Mouse (Mus musculus): Measurements from ENCODE around the gene Dbil5. TPM values are rescaled to one million over a fixed set of nuclear protein-coding genes. Genes with fewer than 3 reads are reported as not detected.

Dbil5 gene
- polyA plus RNA-seq, 1 experiment from 2014 or later = 0.53 TPM

DNA sequence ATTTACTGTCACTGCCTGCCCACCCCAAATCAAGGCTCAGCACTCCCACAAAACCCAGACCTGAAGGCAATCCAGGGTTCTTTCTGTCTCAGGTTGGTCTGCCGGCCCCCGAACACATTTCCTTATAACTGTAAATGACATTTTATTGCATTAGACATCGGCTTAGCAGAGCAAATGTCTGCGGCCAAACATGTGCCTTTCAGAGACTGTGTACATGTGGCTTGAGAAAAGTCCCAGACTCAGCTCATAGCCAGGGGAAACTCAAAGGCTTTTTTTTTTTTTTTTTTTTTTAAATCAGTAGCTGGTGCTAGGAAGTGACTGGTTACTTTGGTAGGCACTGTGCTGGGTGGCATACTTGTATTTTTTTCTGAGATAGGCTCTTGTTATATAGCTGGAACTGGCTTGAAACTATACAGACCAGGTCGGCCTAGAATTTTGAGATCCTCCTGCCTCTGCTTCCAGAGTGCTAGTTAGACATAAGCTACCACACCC is 1.3 kb upstream of the Dbil5 start:
- peak overlapping the region; percentile 77 for H3K4me3 ChIP-seq (ENCODE audit: low read length)
- H3K4me2 ChIP-seq (ENCODE audit: low read depth, low read length) = peak overlapping the region; percentile 84
- H3K9ac ChIP-seq (ENCODE audit: low read length) = no peak overlapping the region; the same call in 1 of the 2 replicates
- ATAC-seq (replicated peaks; ENCODE audit: extremely low read depth, insufficient read depth, low FRiP score) = no peak
- H3K9me3 ChIP-seq (replicated peaks; ENCODE audit: control insufficient read depth, low read length) = no peaks in the 10 kb centered on the region
- H3K4me1 ChIP-seq (ENCODE audit: control insufficient read depth, insufficient read depth, low read length) = peaks cover 4% of the 10 kb centered on the region
- H3K27ac ChIP-seq (ENCODE audit: low read length) = peak overlapping the region; percentile 87; the same call in 1 of the 2 replicates
- 96% methylated on average over 5 of the region's 5 CpGs for WGBS
- H3K27me3 ChIP-seq (ENCODE audit: control insufficient read depth, insufficient read depth, low read length) = no peaks in the 10 kb centered on the region
- H3K36me3 ChIP-seq (ENCODE audit: control insufficient read depth, insufficient read depth) = peaks cover 13% of the 10 kb centered on the region

DNA sequence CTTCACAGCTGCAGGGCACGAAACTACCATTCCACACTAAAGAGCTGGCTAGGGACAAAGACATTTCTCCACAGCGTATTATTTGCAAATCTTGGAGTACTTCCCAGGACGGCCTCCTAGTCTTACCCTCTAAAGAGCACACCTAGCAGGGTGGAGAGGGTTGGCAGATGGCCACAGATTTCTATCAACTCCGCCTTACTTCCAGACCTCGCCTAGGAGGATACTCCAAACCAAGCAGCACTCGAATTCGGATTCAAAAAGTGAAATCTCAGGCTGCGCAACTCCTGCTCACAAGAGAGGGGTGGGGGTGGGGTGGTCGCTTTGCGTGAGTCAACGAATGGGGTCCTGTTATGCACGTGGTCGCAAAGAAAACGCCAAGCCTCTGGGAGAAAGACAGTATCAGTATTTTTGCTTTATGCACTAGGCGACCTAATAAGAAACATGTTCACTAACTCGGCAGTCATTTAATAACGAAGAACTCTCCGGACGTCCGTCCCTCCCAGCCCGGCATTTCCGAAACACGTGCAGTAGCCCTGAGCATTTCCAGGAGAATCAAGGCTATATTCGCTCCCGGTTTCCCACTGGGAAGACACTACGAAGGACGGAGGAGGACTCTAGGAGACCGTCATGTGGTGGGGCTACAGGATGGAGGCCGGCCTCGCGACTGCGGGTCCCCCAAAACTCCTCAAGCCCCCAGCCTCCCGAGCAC is 573 bp upstream of the Dbil5 start:
- peak overlapping the region; percentile 77 for H3K4me3 ChIP-seq (ENCODE audit: low read length)
- ATAC-seq (replicated peaks; ENCODE audit: extremely low read depth, insufficient read depth, low FRiP score) = peak; percentile 12
- peak overlapping the region; percentile 84 for H3K4me2 ChIP-seq (ENCODE audit: low read depth, low read length)
- H3K27ac ChIP-seq (ENCODE audit: low read length) = peak overlapping the region; percentile 87
- H3K9me3 ChIP-seq (replicated peaks; ENCODE audit: control insufficient read depth, low read length) = no peaks in the 10 kb centered on the region
- H3K36me3 ChIP-seq (ENCODE audit: control insufficient read depth, insufficient read depth) = peaks cover 12% of the 10 kb centered on the region
- peak overlapping the region; percentile 87 for H3K9ac ChIP-seq (ENCODE audit: low read length)
- peaks cover 4% of the 10 kb centered on the region for H3K4me1 ChIP-seq (ENCODE audit: control insufficient read depth, insufficient read depth, low read length)
- 2% methylated on average over 33 of the region's 33 CpGs for WGBS
- no peaks in the 10 kb centered on the region for H3K27me3 ChIP-seq (ENCODE audit: control insufficient read depth, insufficient read depth, low read length)

DNA sequence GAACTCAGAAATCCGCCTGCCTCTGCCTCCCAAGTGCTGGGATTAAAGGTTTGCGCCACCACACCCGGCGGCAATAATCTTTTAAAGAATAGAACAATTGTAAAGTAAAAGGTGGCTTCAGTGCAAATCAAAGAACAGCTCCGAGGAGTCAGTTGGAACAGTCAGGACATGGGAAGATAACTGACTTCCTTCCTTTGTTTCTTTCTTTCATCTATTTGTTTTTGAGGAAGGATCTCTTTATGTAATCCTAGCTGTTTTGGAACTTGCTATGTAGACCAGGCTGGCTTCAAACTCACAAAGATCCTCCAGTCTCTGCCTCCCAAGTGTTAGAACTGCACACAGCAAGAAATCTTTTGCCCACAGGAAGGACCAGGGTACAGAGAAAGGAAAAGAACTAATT is 7.2 kb downstream of the Dbil5 start:
- Histone ChIP-seq H3K27me3 (ENCODE audit: control insufficient read depth, insufficient read depth, low read length) (no peaks in the 10 kb centered on the region), H3K4me1 (ENCODE audit: control insufficient read depth, insufficient read depth, low read length) (no peaks in the 10 kb centered on the region), H3K36me3 (ENCODE audit: control insufficient read depth, insufficient read depth) (peaks cover 8% of the 10 kb centered on the region; the same call in 1 of the 2 replicates), H3K4me2 (ENCODE audit: low read depth, low read length) (no peak overlapping the region), H3K4me3 (ENCODE audit: low read length) (no peak overlapping the region), H3K9ac (ENCODE audit: low read length) (no peak overlapping the region), H3K9me3 (replicated peaks; ENCODE audit: control insufficient read depth, low read length) (no peaks in the 10 kb centered on the region), H3K27ac (ENCODE audit: low read length) (no peak overlapping the region)
- ATAC-seq (replicated peaks; ENCODE audit: extremely low read depth, insufficient read depth, low FRiP score) = no peak
- 90% methylated on average over 5 of the region's 5 CpGs for WGBS

DNA sequence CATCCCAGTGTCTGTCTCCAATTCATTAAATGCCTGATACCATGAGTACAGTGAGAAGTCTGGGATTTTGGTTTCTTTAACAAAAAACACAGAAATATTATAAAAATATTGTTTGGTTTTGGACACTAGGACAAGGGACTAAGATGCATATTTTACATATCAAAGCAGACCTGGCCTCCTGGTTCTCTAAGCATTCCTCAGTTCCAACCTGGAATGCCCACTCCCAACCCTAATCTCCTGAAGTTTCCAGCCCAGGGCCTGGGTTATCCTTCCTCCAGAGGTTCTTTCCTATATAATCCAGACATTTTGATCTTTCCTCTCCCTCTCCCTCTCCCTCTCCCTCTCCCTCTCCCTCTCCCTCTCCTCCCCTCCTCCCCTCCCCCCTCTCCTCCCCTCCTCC is 7.6 kb downstream of the Dbil5 start:
- ATAC-seq (replicated peaks; ENCODE audit: extremely low read depth, insufficient read depth, low FRiP score) = no peak
- Histone ChIP-seq H3K9ac (ENCODE audit: low read length) (no peak overlapping the region), H3K4me3 (ENCODE audit: low read length) (no peak overlapping the region), H3K27me3 (ENCODE audit: control insufficient read depth, insufficient read depth, low read length) (no peaks in the 10 kb centered on the region), H3K9me3 (replicated peaks; ENCODE audit: control insufficient read depth, low read length) (no peaks in the 10 kb centered on the region), H3K4me1 (ENCODE audit: control insufficient read depth, insufficient read depth, low read length) (no peaks in the 10 kb centered on the region), H3K4me2 (ENCODE audit: low read depth, low read length) (no peak overlapping the region), H3K36me3 (ENCODE audit: control insufficient read depth, insufficient read depth) (peaks cover 8% of the 10 kb centered on the region; the same call in 1 of the 2 replicates), H3K27ac (ENCODE audit: low read length) (no peak overlapping the region)

DNA sequence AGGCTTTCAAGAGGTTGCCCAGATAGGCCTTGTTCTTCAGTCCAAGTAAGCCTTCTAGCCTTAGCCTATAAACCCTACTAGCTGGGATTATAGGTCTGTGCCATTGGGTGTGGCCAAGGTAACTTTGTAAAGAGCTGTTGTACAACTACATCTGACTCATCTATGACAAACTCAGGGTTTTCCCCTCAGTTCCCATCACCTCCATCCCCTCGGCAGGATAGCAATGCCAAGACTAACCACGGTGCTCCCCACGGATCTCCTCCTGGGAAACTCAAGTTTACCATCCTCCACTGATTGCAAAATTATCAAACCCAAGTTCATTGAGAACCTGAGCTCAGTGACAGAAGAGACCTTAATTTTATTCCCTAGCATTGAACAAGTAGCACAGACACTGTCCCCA is 18.7 kb downstream of the Dbil5 start:
- Histone ChIP-seq H3K36me3 (ENCODE audit: control insufficient read depth, insufficient read depth) (peaks cover 29% of the 10 kb centered on the region), H3K9me3 (replicated peaks; ENCODE audit: control insufficient read depth, low read length) (no peaks in the 10 kb centered on the region), H3K9ac (ENCODE audit: low read length) (no peak overlapping the region), H3K4me3 (ENCODE audit: low read length) (no peak overlapping the region), H3K4me2 (ENCODE audit: low read depth, low read length) (no peak overlapping the region), H3K27ac (ENCODE audit: low read length) (no peak overlapping the region), H3K4me1 (ENCODE audit: control insufficient read depth, insufficient read depth, low read length) (no peaks in the 10 kb centered on the region), H3K27me3 (ENCODE audit: control insufficient read depth, insufficient read depth, low read length) (no peaks in the 10 kb centered on the region)
- ATAC-seq (replicated peaks; ENCODE audit: extremely low read depth, insufficient read depth, low FRiP score) = no peak
- 90% methylated on average over 3 of the region's 3 CpGs for WGBS

DNA sequence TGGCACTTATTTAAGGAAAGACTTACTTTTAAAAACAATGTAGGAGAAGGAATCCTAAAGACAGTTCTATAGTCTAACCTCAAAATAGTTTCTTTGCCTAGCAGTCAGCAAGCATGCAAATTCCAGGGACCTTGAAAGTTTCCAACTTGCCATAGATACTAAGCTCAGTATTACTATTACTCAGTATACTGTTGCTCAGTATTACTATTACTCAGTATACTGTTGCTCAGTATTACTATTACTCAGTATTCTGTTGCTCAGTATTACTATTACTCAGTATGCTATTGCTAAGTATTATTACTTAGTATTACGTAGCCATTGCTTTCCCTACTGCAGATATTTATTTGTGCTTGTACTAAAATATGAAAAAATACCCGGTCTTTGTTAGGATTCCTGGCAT is 22.3 kb downstream of the Dbil5 start:
- no peak overlapping the region for H3K4me2 ChIP-seq (ENCODE audit: low read depth, low read length)
- no peaks in the 10 kb centered on the region for H3K27me3 ChIP-seq (ENCODE audit: control insufficient read depth, insufficient read depth, low read length)
- H3K27ac ChIP-seq (ENCODE audit: low read length) = no peak overlapping the region
- no peaks in the 10 kb centered on the region for H3K9me3 ChIP-seq (replicated peaks; ENCODE audit: control insufficient read depth, low read length)
- no peak overlapping the region for H3K9ac ChIP-seq (ENCODE audit: low read length)
- H3K4me1 ChIP-seq (ENCODE audit: control insufficient read depth, insufficient read depth, low read length) = peaks cover 11% of the 10 kb centered on the region
- 96% methylated on average over 2 of the region's 2 CpGs for WGBS
- peaks cover 8% of the 10 kb centered on the region for H3K36me3 ChIP-seq (ENCODE audit: control insufficient read depth, insufficient read depth)
- no peak overlapping the region for H3K4me3 ChIP-seq (ENCODE audit: low read length)
- ATAC-seq (replicated peaks; ENCODE audit: extremely low read depth, insufficient read depth, low FRiP score) = no peak

DNA sequence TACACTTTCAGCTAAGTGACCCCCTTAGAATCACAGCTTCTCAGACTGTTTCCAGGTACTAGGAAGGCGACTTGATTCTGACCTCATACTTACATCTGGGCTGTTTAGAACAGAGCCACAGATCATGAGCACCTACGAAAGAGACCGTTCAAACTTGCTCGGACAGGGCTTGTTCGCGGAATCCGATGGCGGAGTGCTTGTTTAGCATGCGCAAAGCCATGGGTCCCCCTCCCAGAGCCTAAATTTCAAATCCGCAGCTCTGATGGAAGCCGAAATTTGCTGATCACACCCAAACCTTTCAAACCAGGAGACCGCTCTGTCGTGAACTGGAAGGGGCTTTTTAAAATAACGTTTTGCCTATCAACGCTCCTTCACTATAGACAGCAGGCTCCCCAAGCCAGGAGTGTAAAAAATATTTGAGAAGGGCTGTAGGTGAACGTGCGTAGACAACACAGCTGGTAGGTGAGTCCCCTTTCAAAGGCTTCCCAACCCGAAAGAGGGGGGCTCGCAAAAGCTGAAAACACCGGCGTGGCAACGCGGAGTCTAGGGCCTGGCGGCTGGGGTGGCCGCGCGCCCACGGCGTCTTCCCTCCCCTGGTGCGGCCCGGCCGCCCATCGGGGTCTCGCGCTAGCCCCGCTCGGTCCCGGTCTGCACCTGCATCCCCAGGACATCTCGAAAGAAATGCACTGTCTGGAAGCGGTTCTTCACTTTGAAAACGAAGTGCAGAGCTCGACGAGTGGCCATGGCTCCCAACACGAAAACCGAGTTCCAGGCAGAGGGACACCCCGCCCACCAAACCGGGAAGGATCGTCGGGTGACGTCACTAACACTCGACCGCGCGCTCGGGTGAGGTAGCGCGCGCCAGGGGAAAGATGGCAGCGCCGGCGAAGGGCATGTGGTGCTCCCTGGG is 25.7 kb downstream of the Dbil5 start, which contains the start of the genes Mrm3 and Glod4:
Gene Mrm3 (plus strand): TSS at position 815 of the 910 bp plus-strand sequence.
Gene Glod4 (minus strand): TSS at position 825 of the 910 bp plus-strand sequence.
- under 1% methylated on average over 61 of the region's 61 CpGs for WGBS
- Histone ChIP-seq H3K36me3 (ENCODE audit: control insufficient read depth, insufficient read depth) (peaks cover 7% of the 10 kb centered on the region; the same call in 1 of the 2 replicates), H3K4me1 (ENCODE audit: control insufficient read depth, insufficient read depth, low read length) (peaks cover 14% of the 10 kb centered on the region), H3K9ac (ENCODE audit: low read length) (peak within 1 kb of the TSS; percentile 88), H3K9me3 (replicated peaks; ENCODE audit: control insufficient read depth, low read length) (no peaks in the 10 kb centered on the region), H3K27ac (ENCODE audit: low read length) (peak within 1 kb of the TSS; percentile 77), H3K4me2 (ENCODE audit: low read depth, low read length) (peak within 1 kb of the TSS; percentile 85), H3K4me3 (ENCODE audit: low read length) (peak within 1 kb of the TSS; percentile 88), H3K27me3 (ENCODE audit: control insufficient read depth, insufficient read depth, low read length) (no peaks in the 10 kb centered on the region)
- ATAC-seq (replicated peaks; ENCODE audit: extremely low read depth, insufficient read depth, low FRiP score) = peak; percentile 83

DNA sequence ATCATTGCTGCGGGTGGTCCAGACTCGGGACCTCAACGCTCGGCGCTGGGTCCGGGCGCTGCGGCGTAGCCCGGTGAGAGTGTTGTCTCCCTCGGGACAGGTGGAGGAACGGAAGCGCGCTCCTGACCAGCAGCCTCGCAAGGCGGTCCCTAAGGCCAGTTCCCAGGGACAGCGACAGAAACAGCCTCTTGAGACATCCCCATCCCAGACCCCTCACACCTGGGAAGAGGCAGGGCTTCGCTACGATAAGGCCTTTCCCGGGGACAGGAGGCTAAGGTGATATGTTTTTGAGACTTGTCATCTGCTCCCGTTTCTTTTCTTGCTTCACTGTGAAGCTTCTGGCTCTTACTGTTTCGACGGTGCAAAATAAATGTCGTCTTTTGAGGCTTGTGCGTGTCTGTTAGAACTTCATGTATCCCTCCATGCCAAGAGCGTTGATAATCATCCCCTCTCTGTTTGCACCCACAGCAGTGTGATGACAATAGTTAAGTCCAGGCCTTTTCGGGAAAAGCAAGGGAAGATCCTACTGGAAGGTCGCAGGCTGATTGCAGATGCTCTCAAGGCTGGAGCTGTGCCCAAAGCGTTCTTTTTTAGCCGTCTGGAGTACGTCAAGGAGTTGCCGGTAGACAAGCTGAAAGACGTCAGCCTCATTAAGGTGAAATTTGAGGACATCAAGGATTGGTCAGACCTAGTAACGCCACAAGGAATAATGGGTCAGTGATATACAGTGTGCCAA is 26.6 kb downstream of the Dbil5 start:
- Histone ChIP-seq H3K36me3 (ENCODE audit: control insufficient read depth, insufficient read depth) (peaks cover 13% of the 10 kb centered on the region), H3K9ac (ENCODE audit: low read length) (peak overlapping the region; percentile 88), H3K4me1 (ENCODE audit: control insufficient read depth, insufficient read depth, low read length) (peaks cover 14% of the 10 kb centered on the region), H3K4me2 (ENCODE audit: low read depth, low read length) (peak overlapping the region; percentile 85), H3K9me3 (replicated peaks; ENCODE audit: control insufficient read depth, low read length) (no peaks in the 10 kb centered on the region), H3K27ac (ENCODE audit: low read length) (peak overlapping the region; percentile 66), H3K4me3 (ENCODE audit: low read length) (peak overlapping the region; percentile 88), H3K27me3 (ENCODE audit: control insufficient read depth, insufficient read depth, low read length) (no peaks in the 10 kb centered on the region)
- 1% methylated on average over 34 of the region's 34 CpGs for WGBS
- ATAC-seq (replicated peaks; ENCODE audit: extremely low read depth, insufficient read depth, low FRiP score) = peak; percentile 42; the same call in 1 of the 2 replicates

Measured in heart, embryonic 16.5 days (tissue).